12 mouse cellular contexts compared by ENCODE assay signal in genomic region chr3:67892026-67892705, GRCm38 (mm10). TPM values are rescaled to one million over a fixed set of nuclear protein-coding genes. Genes with fewer than 3 reads are reported as not detected.
DNase-seq lines count a peak whose midpoint lies in the region; ATAC-seq lines count a peak whose summit lies in the region.
"Had no signal": no experiment of that assay in that cellular context is flagged by ENCODE, and none has a peak within 500 bp of the region (broad histone marks: within the 10 kb centered on the region; RNA-seq: fewer than 3 reads in every experiment).

Gene Iqcj (plus strand): TSS chr3:67892220.
Gene Iqschfp (plus strand): TSS chr3:67892232.

- ATAC-seq in midbrain, embryonic 15.5 days (replicated peaks), result peak; percentile 89

- peak; percentile 13 to 15 for DNase-seq in cerebellum, postnatal 25 days
- DNase-seq in cerebellum, adult 18-20 months, result no peak
- DNase-seq in forebrain, embryonic 10.5 days (ENCODE audit: extremely low spot score, low spot score), result no peak
- DNase-seq in layer of hippocampus, postnatal 10 days (ENCODE audit: low spot score in 2 of 2), result peak; percentile 32 to 51
- no peak for DNase-seq in spleen, adult 18-20 months
- DNase-seq in thymus, postnatal 14 days, result no peak
- no peak for DNase-seq in ovary, postnatal 10 days (ENCODE audit: low spot score)
- DNase-seq: embryo, embryonic 11 days; kidney, adult 9 months had no signal

- H3K4me2 ChIP-seq in midbrain, embryonic 15.5 days, result peak within 1 kb of the TSS; percentile 50

- H3K4me1 ChIP-seq in forebrain, embryonic 10.5 days, result peaks cover 19% of the 10 kb centered on the region
- H3K4me1 ChIP-seq in midbrain, embryonic 15.5 days, result peaks cover 14% of the 10 kb centered on the region

- WGBS in forebrain, embryonic 10.5 days, result 75% methylated on average over 15 of the region's 15 CpGs
- WGBS in midbrain, embryonic 15.5 days, result 19% methylated on average over 15 of the region's 15 CpGs

- H3K27me3 ChIP-seq in forebrain, embryonic 10.5 days (ENCODE audit: poor library complexity, severe bottlenecking), result no peaks in the 10 kb centered on the region
- no peaks in the 10 kb centered on the region for H3K27me3 ChIP-seq in midbrain, embryonic 15.5 days (replicated peaks)

- no peaks in the 10 kb centered on the region for H3K36me3 ChIP-seq in forebrain, embryonic 10.5 days (replicated peaks)
- H3K36me3 ChIP-seq in midbrain, embryonic 15.5 days (replicated peaks), result no peaks in the 10 kb centered on the region

- H3K9ac ChIP-seq in midbrain, embryonic 15.5 days, result peak within 1 kb of the TSS; percentile 28

- no peaks in the 10 kb centered on the region for H3K9me3 ChIP-seq in forebrain, embryonic 10.5 days
- H3K9me3 ChIP-seq in midbrain, embryonic 15.5 days, result no peaks in the 10 kb centered on the region

- H3K4me3 ChIP-seq in forebrain, embryonic 10.5 days, result no peak within 1 kb of the TSS; the same call in 1 of the 2 replicates
- peak within 1 kb of the TSS; percentile 36 for H3K4me3 ChIP-seq in midbrain, embryonic 15.5 days

- peak within 1 kb of the TSS; percentile 62; the same call in 1 of the 2 replicates for H3K27ac ChIP-seq in forebrain, embryonic 10.5 days
- peak within 1 kb of the TSS; percentile 63 for H3K27ac ChIP-seq in midbrain, embryonic 15.5 days

RNA-seq across cellular contexts. Expression of gene Iqcj, which starts in this region (rescaled TPM):
- polyA plus RNA-seq in forebrain, embryonic 10.5 days (2016; fragmentation: Nextera tagmentation; extraction: Ambion mirVana), result 0.25 TPM in 1 of 2 replicates, not detected in the other
- 1 to 10 TPM; 6.7 to 8.1 TPM for total RNA-seq in layer of hippocampus, postnatal 10 days (2021)
- 1.00 and 1.5 TPM in 2 replicates for polyA plus RNA-seq in midbrain, embryonic 15.5 days (2015; fragmentation: Nextera tagmentation; extraction: Ambion mirVana)
- polyA plus RNA-seq: gonadal fat pad, adult 2 months; spleen, adult 2 months had no signal

RNA-seq across cellular contexts. Expression of gene Iqschfp, which starts in this region (rescaled TPM):
- polyA plus RNA-seq in forebrain, embryonic 10.5 days (2016; fragmentation: Nextera tagmentation; extraction: Ambion mirVana), result 0.38 TPM in 1 of 2 replicates, not detected in the other
- total RNA-seq in layer of hippocampus, postnatal 10 days (2021), result 10 to 100 TPM; 29.4 to 29.8 TPM
- 6.4 and 7.3 TPM in 2 replicates for polyA plus RNA-seq in midbrain, embryonic 15.5 days (2015; fragmentation: Nextera tagmentation; extraction: Ambion mirVana)
- polyA plus RNA-seq: gonadal fat pad, adult 2 months; spleen, adult 2 months had no signal

Comparison
In these comparisons a context has a peak if more than half of its experiments do, and no peak if none do; other contexts are left out.
1. DNase-seq: peak in cerebellum, postnatal 25 days (2 of 2) and layer of hippocampus, postnatal 10 days (2 of 2); none in cerebellum, adult 18-20 months (0 of 2), forebrain, embryonic 10.5 days (single experiment), spleen, adult 18-20 months (0 of 2), thymus, postnatal 14 days (single experiment) and ovary, postnatal 10 days (single experiment).